Mouse (Mus musculus) spleen, adult 2 months (tissue): ENCODE measurements around the gene Ifit3b. TPM values are rescaled to one million over a fixed set of nuclear protein-coding genes. Genes with fewer than 3 reads are reported as not detected.

Experiments used
- DNase-seq, 2 experiments: peaks; one replicate each; pipeline versions ENCODE4 v3.0.0 to v3.0.0-alpha.2; 2012 to 2021; ENCODE audit warnings: low spot score in 2 of 2, low read depth in 1 of 2
- H3K27ac ChIP-seq: fragments of 200-500 bp; 2 replicates; pipeline ENCODE4 v1.5.1; 2012; ENCODE audit warnings: low read length, inconsistent platforms; ENCODE audit not compliant: insufficient read depth
- H3K27me3 ChIP-seq: fragments of 200-500 bp; 2 replicates; pipeline ENCODE4 v1.6.1; 2012; ENCODE audit warnings: mild to moderate bottlenecking, moderate library complexity, low read length, inconsistent platforms; ENCODE audit not compliant: control insufficient read depth, insufficient read depth
- H3K36me3 ChIP-seq: fragments of 200-500 bp; 2 replicates; pipeline ENCODE4 v1.6.1; 2012; ENCODE audit warnings: mild to moderate bottlenecking, low read length, inconsistent platforms; ENCODE audit not compliant: control insufficient read depth, insufficient read depth
- H3K4me1 ChIP-seq: fragments of 200-500 bp; 2 replicates; pipeline ENCODE4 v1.6.1; 2011; ENCODE audit warnings: inconsistent platforms; ENCODE audit not compliant: control insufficient read depth, insufficient read depth, insufficient read length
- H3K4me3 ChIP-seq: fragments of 200-500 bp; 2 replicates; pipeline ENCODE4 v1.5.1; 2011; ENCODE audit warnings: mild to moderate bottlenecking, inconsistent platforms; ENCODE audit not compliant: insufficient read depth, insufficient read length; ENCODE audit errors: extremely low read depth
- CTCF ChIP-seq: fragments of 200-500 bp; IDR thresholded peaks from 2 replicates; pipeline ENCODE4 v1.5.1; 2011; ENCODE audit warnings: mild to moderate bottlenecking, inconsistent platforms; ENCODE audit not compliant: insufficient read depth, insufficient read length, insufficient replicate concordance; ENCODE audit errors: extremely low read depth
- POLR2A ChIP-seq: fragments of 200-500 bp; IDR thresholded peaks from 2 replicates; pipeline ENCODE4 v1.6.1; 2011; ENCODE audit warnings: low read depth, low read length, inconsistent platforms
- WGBS: fragments of 180-500 bp; shearing (Covaris S2); methylation state at CpG from one replicate; pipeline ENCODE4 v1.1.7; 2018; 5-methylcytosine and 5-hydroxymethylcytosine counted together
- polyA plus RNA-seq: library from polyadenylated mRNA; depleted of rRNA; stranded (reverse); fragments of >200 nt; gene quantifications from 2 replicates; pipeline ENCODE4 v1.2.3, GENCODE M21; 2012

The Ifit3b gene
- polyA plus RNA-seq, 1 experiment, result 0.70 TPM

GRCm38 (mm10) chr19:34620871-34621270 is 13.1 kb downstream of the Ifit3b start:
- Histone ChIP-seq H3K4me1 (peaks cover 3% of the 10 kb centered on the region; the same call in 1 of the 2 replicates), H3K36me3 (no peaks in the 10 kb centered on the region), H3K27me3 (no peaks in the 10 kb centered on the region), H3K4me3 (no peak overlapping the region), H3K27ac (no peak overlapping the region)
- no peak for TF ChIP-seq POLR2A
- TF ChIP-seq CTCF, result no peak
- WGBS, result 91% methylated on average over 5 of the region's 5 CpGs
- DNase-seq, result no peak

DNA sequence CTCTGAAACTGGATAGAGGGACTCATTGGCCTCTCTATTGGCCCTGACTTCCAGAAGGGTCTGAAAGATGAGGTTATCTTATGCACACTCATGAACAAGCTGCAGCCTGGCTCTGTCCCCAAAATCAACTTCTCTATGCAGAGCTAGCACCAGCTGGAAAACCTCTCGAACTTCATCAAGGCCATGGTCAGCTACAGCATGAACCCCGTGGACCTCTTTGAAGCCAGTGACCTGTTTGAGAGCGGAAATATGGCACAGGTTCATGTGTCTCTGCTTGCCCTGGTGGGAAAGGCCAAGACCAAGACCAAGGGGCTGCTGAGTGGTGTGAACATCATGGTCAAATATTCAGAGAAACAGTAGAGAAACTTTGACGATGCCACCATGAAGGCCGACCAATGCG is 16.0 kb downstream of the Ifit3b start:
- DNase-seq, result no peak
- Histone ChIP-seq H3K27ac (peak overlapping the region; percentile 65), H3K4me1 (peaks cover 3% of the 10 kb centered on the region; the same call in 1 of the 2 replicates), H3K4me3 (no peak overlapping the region), H3K27me3 (no peaks in the 10 kb centered on the region), H3K36me3 (no peaks in the 10 kb centered on the region)
- no peak for TF ChIP-seq CTCF
- no peak for TF ChIP-seq POLR2A
- 91% methylated on average over 6 of the region's 6 CpGs for WGBS

- Histone ChIP-seq H3K27ac (peak overlapping the region; percentile 2; the same call in 1 of the 2 replicates), H3K4me3 (no peak overlapping the region), H3K36me3 (no peaks in the 10 kb centered on the region), H3K4me1 (peaks cover 3% of the 10 kb centered on the region; the same call in 1 of the 2 replicates), H3K27me3 (no peaks in the 10 kb centered on the region)
- TF ChIP-seq CTCF (no peak), POLR2A (no peak)
- no peak for DNase-seq
- WGBS, result 51% methylated on average over 4 of the region's 4 CpGs
These were observed 16.9 kb downstream of the Ifit3b start for GRCm38 (mm10) chr19:34624663-34625062.

- no peaks in the 10 kb centered on the region for H3K36me3 ChIP-seq
- H3K4me3 ChIP-seq, result no peak overlapping the region
- TF ChIP-seq CTCF (no peak), POLR2A (no peak)
- DNase-seq, result no peak
- no peaks in the 10 kb centered on the region for H3K27me3 ChIP-seq
- WGBS, result 92% methylated on average over 2 of the region's 2 CpGs
- H3K27ac ChIP-seq, result no peak overlapping the region
- peaks cover 3% of the 10 kb centered on the region; the same call in 1 of the 2 replicates for H3K4me1 ChIP-seq
These were observed 19.7 kb downstream of the Ifit3b start for GRCm38 (mm10) chr19:34627496-34627895.

DNA sequence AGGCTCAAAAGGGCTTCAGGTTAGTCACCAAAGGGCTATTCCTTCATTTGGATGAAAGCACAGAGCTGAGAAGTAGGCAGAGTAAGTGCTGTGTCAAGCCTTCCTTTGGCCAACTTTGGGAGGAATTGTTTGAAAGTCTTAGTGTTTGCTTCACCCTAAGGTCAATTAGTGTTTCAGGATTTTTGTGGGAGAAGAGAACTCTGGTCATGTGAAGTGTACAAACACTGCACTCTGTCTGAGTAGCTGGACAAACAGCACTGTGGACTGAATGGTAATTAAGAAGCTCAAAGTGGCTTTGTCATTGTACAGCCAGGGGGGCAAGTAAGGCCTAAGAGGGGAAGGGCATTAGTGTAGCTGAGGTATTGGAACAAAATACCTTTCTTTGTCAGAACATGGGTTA is 23.7 kb downstream of the Ifit3b start:
- H3K27me3 ChIP-seq, result no peaks in the 10 kb centered on the region
- H3K4me3 ChIP-seq, result no peak overlapping the region
- DNase-seq, result no peak
- H3K4me1 ChIP-seq, result no peaks in the 10 kb centered on the region
- no peaks in the 10 kb centered on the region for H3K36me3 ChIP-seq
- no peak overlapping the region for H3K27ac ChIP-seq
- no peak for TF ChIP-seq CTCF
- no peak for TF ChIP-seq POLR2A

- WGBS, result 23% methylated on average over 2 of the region's 2 CpGs
- Histone ChIP-seq H3K27me3 (no peaks in the 10 kb centered on the region), H3K36me3 (no peaks in the 10 kb centered on the region), H3K4me3 (no peak overlapping the region), H3K27ac (no peak overlapping the region), H3K4me1 (no peaks in the 10 kb centered on the region)
- no peak for TF ChIP-seq CTCF
- no peak for TF ChIP-seq POLR2A
- no peak for DNase-seq
These were observed 25.7 kb downstream of the Ifit3b start for GRCm38 (mm10) chr19:34633484-34633883.

- TF ChIP-seq POLR2A (no peak), CTCF (peak; percentile 71; the same call in 1 of the 2 replicates)
- Histone ChIP-seq H3K36me3 (no peaks in the 10 kb centered on the region), H3K27me3 (no peaks in the 10 kb centered on the region), H3K4me1 (peaks cover 6% of the 10 kb centered on the region; the same call in 1 of the 2 replicates), H3K27ac (no peak overlapping the region), H3K4me3 (no peak overlapping the region)
- 23% methylated on average over 3 of the region's 3 CpGs for WGBS
- peak; percentile 25 to 50 for DNase-seq
These were observed 29.3 kb downstream of the Ifit3b start for GRCm38 (mm10) chr19:34636933-34637557.
